Mouse (Mus musculus) frontal cortex, postnatal 14 days (tissue): Measurements from ENCODE around the gene Oas3.

Experiments
- DNase-seq, 2 experiments: peaks; one replicate each; pipeline ENCODE4 v3.0.0; 2022; ENCODE audit warnings: low spot score in 2 of 2

The Oas3 gene

DNA sequence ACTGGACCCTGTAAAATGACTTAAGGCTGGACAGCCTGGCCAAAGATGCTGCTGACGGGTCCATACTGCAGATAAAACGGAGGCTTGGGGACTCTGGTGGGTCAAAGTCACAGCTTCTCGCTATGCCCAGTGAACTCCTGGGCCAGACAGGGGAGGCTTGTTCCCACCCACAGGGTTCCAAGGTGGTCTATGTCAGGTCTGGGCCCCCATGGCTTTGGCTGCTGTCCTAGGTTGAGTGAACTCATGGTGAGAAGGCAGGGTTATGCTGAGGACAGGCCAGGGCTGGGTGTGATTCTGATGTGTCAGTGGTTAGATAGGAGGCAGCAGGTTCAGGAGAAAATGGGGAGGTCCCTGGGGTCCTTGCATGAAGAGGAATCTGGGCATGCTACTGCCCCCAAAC is 73.8 kb downstream of the Oas3 start:
- no peak for DNase-seq
